Mouse (Mus musculus): ENCODE measurements at regions not wholly inside any gene's neighbourhood (a gene's known extent, or its start where the extent isn't known, plus 50 kb on each side); places are given as distances from the start of the nearest gene placed in this dataset.

GRCm38 (mm10) chr1:69364069-69364468 is 256.2 kb upstream of the Erbb4 start:
- no peak for ATAC-seq (ENCODE audit: low FRiP score, low read depth)
- H3K27ac ChIP-seq (replicated peaks): no peak overlapping the region
- H3K4me3 ChIP-seq: no peak overlapping the region
- no peaks in the 10 kb centered on the region for H3K9me3 ChIP-seq
- no peak overlapping the region for H3K9ac ChIP-seq
- H3K36me3 ChIP-seq: no peaks in the 10 kb centered on the region
- no peaks in the 10 kb centered on the region for H3K27me3 ChIP-seq
- no peak overlapping the region for H3K4me2 ChIP-seq
- no peaks in the 10 kb centered on the region for H3K4me1 ChIP-seq (replicated peaks)

GRCm38 (mm10) chr1:69357548-69357947 is 249.7 kb upstream of the Erbb4 start:
- Histone ChIP-seq H3K4me1 (replicated peaks) (no peaks in the 10 kb centered on the region), H3K4me2 (no peak overlapping the region), H3K9ac (no peak overlapping the region), H3K27me3 (no peaks in the 10 kb centered on the region), H3K27ac (replicated peaks) (no peak overlapping the region), H3K36me3 (no peaks in the 10 kb centered on the region), H3K4me3 (no peak overlapping the region), H3K9me3 (no peaks in the 10 kb centered on the region)
- ATAC-seq (ENCODE audit: low FRiP score, low read depth): no peak
- 86% methylated on average over 7 of the region's 7 CpGs for WGBS

- ATAC-seq (ENCODE audit: low FRiP score, low read depth): no peak
- Histone ChIP-seq H3K9ac (no peak overlapping the region), H3K9me3 (no peaks in the 10 kb centered on the region), H3K4me1 (replicated peaks) (no peaks in the 10 kb centered on the region), H3K27ac (replicated peaks) (no peak overlapping the region), H3K27me3 (no peaks in the 10 kb centered on the region), H3K4me3 (no peak overlapping the region), H3K36me3 (no peaks in the 10 kb centered on the region), H3K4me2 (no peak overlapping the region)
- WGBS: 86% methylated on average over 2 of the region's 2 CpGs
Observed at GRCm38 (mm10) chr1:69350417-69350816, 242.6 kb upstream of the Erbb4 start.

GRCm38 (mm10) chr1:69349826-69350225 is 242.0 kb upstream of the Erbb4 start:
- H3K9ac ChIP-seq: no peak overlapping the region
- no peak for ATAC-seq (ENCODE audit: low FRiP score, low read depth)
- no peaks in the 10 kb centered on the region for H3K4me1 ChIP-seq (replicated peaks)
- H3K4me2 ChIP-seq: no peak overlapping the region
- H3K4me3 ChIP-seq: no peak overlapping the region
- H3K27me3 ChIP-seq: no peaks in the 10 kb centered on the region
- H3K27ac ChIP-seq (replicated peaks): no peak overlapping the region
- H3K36me3 ChIP-seq: no peaks in the 10 kb centered on the region
- H3K9me3 ChIP-seq: no peaks in the 10 kb centered on the region
- WGBS: 94% methylated on average over 6 of the region's 6 CpGs

- Histone ChIP-seq H3K27ac (replicated peaks) (no peak overlapping the region), H3K4me1 (replicated peaks) (no peaks in the 10 kb centered on the region), H3K36me3 (no peaks in the 10 kb centered on the region), H3K9me3 (no peaks in the 10 kb centered on the region), H3K4me2 (no peak overlapping the region), H3K27me3 (no peaks in the 10 kb centered on the region), H3K9ac (no peak overlapping the region), H3K4me3 (no peak overlapping the region)
- ATAC-seq (ENCODE audit: low FRiP score, low read depth): no peak
- 91% methylated on average over 4 of the region's 4 CpGs for WGBS
Observed at GRCm38 (mm10) chr1:69342100-69342499, 234.2 kb upstream of the Erbb4 start.

GRCm38 (mm10) chr1:69340481-69340880 is 232.6 kb upstream of the Erbb4 start:
- Histone ChIP-seq H3K4me2 (no peak overlapping the region), H3K36me3 (no peaks in the 10 kb centered on the region), H3K4me3 (no peak overlapping the region), H3K9me3 (no peaks in the 10 kb centered on the region), H3K4me1 (replicated peaks) (no peaks in the 10 kb centered on the region), H3K27ac (replicated peaks) (no peak overlapping the region), H3K27me3 (no peaks in the 10 kb centered on the region), H3K9ac (no peak overlapping the region)
- ATAC-seq (ENCODE audit: low FRiP score, low read depth): no peak
- 90% methylated on average over 4 of the region's 4 CpGs for WGBS

- Histone ChIP-seq H3K9ac (no peak overlapping the region), H3K4me3 (0 out of 2 replicates have a peak overlapping the region, but pooled peaks have one; percentile 0), H3K27ac (replicated peaks) (no peak overlapping the region), H3K4me1 (replicated peaks) (0 out of 2 replicates have a peak, but pooled peaks cover 6% of the 10 kb centered on the region), H3K27me3 (no peaks in the 10 kb centered on the region), H3K36me3 (no peaks in the 10 kb centered on the region), H3K4me2 (peak overlapping the region; percentile 41), H3K9me3 (no peaks in the 10 kb centered on the region)
- 49% methylated on average over 11 of the region's 11 CpGs for WGBS
- ATAC-seq (ENCODE audit: low FRiP score, low read depth): no peak
Observed at GRCm38 (mm10) chr1:69331418-69332254, 223.8 kb upstream of the Erbb4 start.

GRCm38 (mm10) chr1:69329399-69329798 is 221.5 kb upstream of the Erbb4 start:
- H3K4me3 ChIP-seq: no peak overlapping the region
- no peak overlapping the region for H3K9ac ChIP-seq
- H3K4me2 ChIP-seq: no peak overlapping the region
- WGBS: 74% methylated on average over 3 of the region's 3 CpGs
- 0 out of 2 replicates have a peak, but pooled peaks cover 6% of the 10 kb centered on the region for H3K4me1 ChIP-seq (replicated peaks)
- no peak overlapping the region for H3K27ac ChIP-seq (replicated peaks)
- H3K27me3 ChIP-seq: no peaks in the 10 kb centered on the region
- no peaks in the 10 kb centered on the region for H3K36me3 ChIP-seq
- no peaks in the 10 kb centered on the region for H3K9me3 ChIP-seq
- ATAC-seq (ENCODE audit: low FRiP score, low read depth): no peak

GRCm38 (mm10) chr1:69326711-69327110 is 218.9 kb upstream of the Erbb4 start:
- no peaks in the 10 kb centered on the region for H3K36me3 ChIP-seq
- WGBS: 94% methylated on average over 8 of the region's 8 CpGs
- 0 out of 2 replicates have a peak, but pooled peaks cover 3% of the 10 kb centered on the region for H3K4me1 ChIP-seq (replicated peaks)
- ATAC-seq (ENCODE audit: low FRiP score, low read depth): no peak
- no peaks in the 10 kb centered on the region for H3K27me3 ChIP-seq
- no peak overlapping the region for H3K4me2 ChIP-seq
- H3K9me3 ChIP-seq: no peaks in the 10 kb centered on the region
- H3K9ac ChIP-seq: no peak overlapping the region
- no peak overlapping the region for H3K27ac ChIP-seq (replicated peaks)
- no peak overlapping the region for H3K4me3 ChIP-seq

- Histone ChIP-seq H3K9me3 (no peaks in the 10 kb centered on the region), H3K4me1 (replicated peaks) (no peaks in the 10 kb centered on the region), H3K4me3 (no peak overlapping the region), H3K27ac (replicated peaks) (no peak overlapping the region), H3K4me2 (no peak overlapping the region), H3K9ac (no peak overlapping the region), H3K36me3 (no peaks in the 10 kb centered on the region), H3K27me3 (no peaks in the 10 kb centered on the region)
- ATAC-seq (ENCODE audit: low FRiP score, low read depth): no peak
- 80% methylated on average over 3 of the region's 3 CpGs for WGBS
Observed at GRCm38 (mm10) chr1:69319526-69319925, 211.7 kb upstream of the Erbb4 start.

- Histone ChIP-seq H3K36me3 (no peaks in the 10 kb centered on the region), H3K9me3 (no peaks in the 10 kb centered on the region), H3K4me1 (replicated peaks) (no peaks in the 10 kb centered on the region), H3K27ac (replicated peaks) (no peak overlapping the region), H3K4me2 (no peak overlapping the region), H3K27me3 (no peaks in the 10 kb centered on the region), H3K9ac (no peak overlapping the region), H3K4me3 (no peak overlapping the region)
- WGBS: 74% methylated on average over 3 of the region's 3 CpGs
- no peak for ATAC-seq (ENCODE audit: low FRiP score, low read depth)
Observed at GRCm38 (mm10) chr1:69296816-69297215, 189.0 kb upstream of the Erbb4 start.

- Histone ChIP-seq H3K9ac (no peak overlapping the region), H3K36me3 (no peaks in the 10 kb centered on the region), H3K27me3 (no peaks in the 10 kb centered on the region), H3K4me3 (no peak overlapping the region), H3K4me2 (no peak overlapping the region), H3K4me1 (replicated peaks) (no peaks in the 10 kb centered on the region), H3K9me3 (no peaks in the 10 kb centered on the region), H3K27ac (replicated peaks) (no peak overlapping the region)
- 88% methylated on average over 7 of the region's 7 CpGs for WGBS
- no peak for ATAC-seq (ENCODE audit: low FRiP score, low read depth)
Observed at GRCm38 (mm10) chr1:69291329-69291728, 183.5 kb upstream of the Erbb4 start.

GRCm38 (mm10) chr1:69286374-69286773 is 178.5 kb upstream of the Erbb4 start:
- Histone ChIP-seq H3K27ac (replicated peaks) (no peak overlapping the region), H3K4me3 (no peak overlapping the region), H3K36me3 (no peaks in the 10 kb centered on the region), H3K4me2 (no peak overlapping the region), H3K9me3 (no peaks in the 10 kb centered on the region), H3K9ac (no peak overlapping the region), H3K4me1 (replicated peaks) (no peaks in the 10 kb centered on the region), H3K27me3 (no peaks in the 10 kb centered on the region)
- 57% methylated on average over 3 of the region's 3 CpGs for WGBS
- ATAC-seq (ENCODE audit: low FRiP score, low read depth): no peak
